ENCODE assay signal across 19 mouse cellular contexts in genomic region chr11:105836344-105836891, GRCm38 (mm10).
DNase-seq lines count a peak whose midpoint lies in the region; ATAC-seq lines count a peak whose summit lies in the region.
"Had no signal": no experiment of that assay in that cellular context is flagged by ENCODE, and none has a peak within 500 bp of the region (broad histone marks: within the 10 kb centered on the region; RNA-seq: fewer than 3 reads in every experiment).

No protein-coding gene starts in this region.

- peaks cover 34% of the 10 kb centered on the region for H3K36me3 ChIP-seq in heart, embryonic 13.5 days
- H3K36me3 ChIP-seq in heart, embryonic 10.5 days = peaks cover 15% of the 10 kb centered on the region
- peaks cover 6% of the 10 kb centered on the region; the same call in 1 of the 2 replicates for H3K36me3 ChIP-seq in midbrain, embryonic 15.5 days (replicated peaks)
- peaks cover 18% of the 10 kb centered on the region; the same call in 1 of the 2 replicates for H3K36me3 ChIP-seq in midbrain, embryonic 13.5 days
- no peaks in the 10 kb centered on the region for H3K36me3 ChIP-seq in hindbrain, embryonic 11.5 days (ENCODE audit: control insufficient read depth, insufficient read depth, low read length)

- peak overlapping the region; percentile 34 for H3K27ac ChIP-seq in heart, embryonic 13.5 days (replicated peaks)
- H3K27ac ChIP-seq in heart, embryonic 10.5 days = no peak overlapping the region
- 0 out of 2 replicates have a peak overlapping the region, but pooled peaks have one; percentile 15 for H3K27ac ChIP-seq in midbrain, embryonic 15.5 days
- no peak overlapping the region for H3K27ac ChIP-seq in midbrain, embryonic 13.5 days
- H3K27ac ChIP-seq in hindbrain, embryonic 11.5 days (ENCODE audit: low read depth, low read length) = no peak overlapping the region
- H3K27ac ChIP-seq: embryonic facial prominence, embryonic 10.5 days; heart, adult 2 months; hindbrain, postnatal 0 days; neural tube, embryonic 12.5 days had no signal

- DNase-seq in heart, embryonic 10.5 days (ENCODE audit: low spot score) = no peak
- DNase-seq in hindbrain, embryonic 11.5 days (ENCODE audit: low spot score) = no peak
- DNase-seq in kidney, postnatal 14 days = no peak
- DNase-seq: adrenal gland, postnatal 25 days; cerebellum, postnatal 14 days; heart, adult 2 months; heart, postnatal 4 days; kidney, adult 2 months; kidney, postnatal 25 days; lung, postnatal 14 days; thymus, postnatal 25 days had no signal

- H3K27me3 ChIP-seq in heart, embryonic 13.5 days (replicated peaks) = no peaks in the 10 kb centered on the region
- no peaks in the 10 kb centered on the region for H3K27me3 ChIP-seq in heart, embryonic 10.5 days (ENCODE audit: insufficient read depth, poor library complexity, severe bottlenecking)
- no peaks in the 10 kb centered on the region for H3K27me3 ChIP-seq in midbrain, embryonic 15.5 days (replicated peaks)
- no peaks in the 10 kb centered on the region for H3K27me3 ChIP-seq in midbrain, embryonic 13.5 days
- H3K27me3 ChIP-seq in hindbrain, embryonic 11.5 days (ENCODE audit: control insufficient read depth, insufficient read depth, low read length) = no peaks in the 10 kb centered on the region
- H3K27me3 ChIP-seq: neural tube, embryonic 12.5 days had no signal

- WGBS in heart, embryonic 13.5 days = 46% methylated on average over 6 of the region's 6 CpGs
- WGBS in heart, embryonic 10.5 days = 86% methylated on average over 6 of the region's 6 CpGs
- WGBS in midbrain, embryonic 15.5 days = 83% methylated on average over 6 of the region's 6 CpGs
- WGBS in midbrain, embryonic 13.5 days = 92% methylated on average over 6 of the region's 6 CpGs
- 92% methylated on average over 6 of the region's 6 CpGs for WGBS in hindbrain, embryonic 11.5 days

- no peak overlapping the region for H3K4me2 ChIP-seq in heart, embryonic 13.5 days
- H3K4me2 ChIP-seq in midbrain, embryonic 15.5 days = no peak overlapping the region
- H3K4me2 ChIP-seq in midbrain, embryonic 13.5 days (replicated peaks) = no peak overlapping the region
- no peak overlapping the region for H3K4me2 ChIP-seq in hindbrain, embryonic 11.5 days (replicated peaks; ENCODE audit: low read depth, low read length)
- H3K4me2 ChIP-seq: neural tube, embryonic 12.5 days had no signal

- no peak overlapping the region for H3K4me3 ChIP-seq in heart, embryonic 13.5 days
- no peak overlapping the region for H3K4me3 ChIP-seq in heart, embryonic 10.5 days
- no peak overlapping the region for H3K4me3 ChIP-seq in midbrain, embryonic 15.5 days
- H3K4me3 ChIP-seq in midbrain, embryonic 13.5 days (replicated peaks) = no peak overlapping the region
- H3K4me3 ChIP-seq in hindbrain, embryonic 11.5 days (ENCODE audit: low read depth, low read length) = no peak overlapping the region
- H3K4me3 ChIP-seq: embryonic facial prominence, embryonic 10.5 days; heart, adult 2 months; neural tube, embryonic 12.5 days had no signal

- no peak overlapping the region for H3K9ac ChIP-seq in heart, embryonic 13.5 days
- no peak overlapping the region for H3K9ac ChIP-seq in midbrain, embryonic 15.5 days
- no peak overlapping the region for H3K9ac ChIP-seq in midbrain, embryonic 13.5 days (replicated peaks)
- no peak overlapping the region for H3K9ac ChIP-seq in hindbrain, embryonic 11.5 days (ENCODE audit: low read depth, low read length)
- H3K9ac ChIP-seq: neural tube, embryonic 12.5 days had no signal

- no peak for ATAC-seq in heart, embryonic 13.5 days (ENCODE audit: extremely low read depth, insufficient number of reproducible peaks, low FRiP score, low TSS enrichment)
- no peak for ATAC-seq in midbrain, embryonic 15.5 days (replicated peaks)
- ATAC-seq in midbrain, embryonic 13.5 days = no peak
- ATAC-seq in erythroid progenitor cell, adult 5-6 weeks (replicated peaks; ENCODE audit: low FRiP score, poor library complexity, severe bottlenecking) = peak; percentile 73
- peak; percentile 84 for ATAC-seq in megakaryocyte-erythroid progenitor cell, adult 5-6 weeks (replicated peaks; ENCODE audit: low FRiP score, low TSS enrichment, poor library complexity, severe bottlenecking)
- ATAC-seq in hindbrain, embryonic 11.5 days (ENCODE audit: low FRiP score) = no peak
- ATAC-seq: hindbrain, postnatal 0 days had no signal

- peaks cover 12% of the 10 kb centered on the region for H3K4me1 ChIP-seq in heart, embryonic 13.5 days
- 0 out of 2 replicates have a peak, but pooled peaks cover 2% of the 10 kb centered on the region for H3K4me1 ChIP-seq in heart, embryonic 10.5 days
- H3K4me1 ChIP-seq in midbrain, embryonic 15.5 days = no peaks in the 10 kb centered on the region
- no peaks in the 10 kb centered on the region for H3K4me1 ChIP-seq in midbrain, embryonic 13.5 days (replicated peaks)
- no peaks in the 10 kb centered on the region for H3K4me1 ChIP-seq in hindbrain, embryonic 11.5 days (replicated peaks; ENCODE audit: control insufficient read depth, insufficient read depth, low read length)
- H3K4me1 ChIP-seq: embryonic facial prominence, embryonic 10.5 days; neural tube, embryonic 12.5 days had no signal

- H3K9me3 ChIP-seq in heart, embryonic 13.5 days = no peaks in the 10 kb centered on the region
- H3K9me3 ChIP-seq in heart, embryonic 10.5 days = no peaks in the 10 kb centered on the region
- H3K9me3 ChIP-seq in midbrain, embryonic 15.5 days = no peaks in the 10 kb centered on the region
- no peaks in the 10 kb centered on the region for H3K9me3 ChIP-seq in midbrain, embryonic 13.5 days
- no peaks in the 10 kb centered on the region for H3K9me3 ChIP-seq in hindbrain, embryonic 11.5 days (ENCODE audit: control insufficient read depth, low read length)
- H3K9me3 ChIP-seq: embryonic facial prominence, embryonic 10.5 days; neural tube, embryonic 12.5 days had no signal

Comparison
In these comparisons a context has a peak if more than half of its experiments do, and no peak if none do; other contexts are left out.
1. H3K27ac ChIP-seq: peak in heart, embryonic 13.5 days (single experiment) and midbrain, embryonic 15.5 days (single experiment); none in heart, embryonic 10.5 days (single experiment), midbrain, embryonic 13.5 days (single experiment) and hindbrain, embryonic 11.5 days (single experiment).
2. ATAC-seq: peak in erythroid progenitor cell, adult 5-6 weeks (single experiment) and megakaryocyte-erythroid progenitor cell, adult 5-6 weeks (single experiment); none in heart, embryonic 13.5 days (single experiment), midbrain, embryonic 15.5 days (single experiment), midbrain, embryonic 13.5 days (single experiment) and hindbrain, embryonic 11.5 days (single experiment).